Comparison of ENCODE assay signal across 15 mouse cellular contexts in the genomic region with DNA sequence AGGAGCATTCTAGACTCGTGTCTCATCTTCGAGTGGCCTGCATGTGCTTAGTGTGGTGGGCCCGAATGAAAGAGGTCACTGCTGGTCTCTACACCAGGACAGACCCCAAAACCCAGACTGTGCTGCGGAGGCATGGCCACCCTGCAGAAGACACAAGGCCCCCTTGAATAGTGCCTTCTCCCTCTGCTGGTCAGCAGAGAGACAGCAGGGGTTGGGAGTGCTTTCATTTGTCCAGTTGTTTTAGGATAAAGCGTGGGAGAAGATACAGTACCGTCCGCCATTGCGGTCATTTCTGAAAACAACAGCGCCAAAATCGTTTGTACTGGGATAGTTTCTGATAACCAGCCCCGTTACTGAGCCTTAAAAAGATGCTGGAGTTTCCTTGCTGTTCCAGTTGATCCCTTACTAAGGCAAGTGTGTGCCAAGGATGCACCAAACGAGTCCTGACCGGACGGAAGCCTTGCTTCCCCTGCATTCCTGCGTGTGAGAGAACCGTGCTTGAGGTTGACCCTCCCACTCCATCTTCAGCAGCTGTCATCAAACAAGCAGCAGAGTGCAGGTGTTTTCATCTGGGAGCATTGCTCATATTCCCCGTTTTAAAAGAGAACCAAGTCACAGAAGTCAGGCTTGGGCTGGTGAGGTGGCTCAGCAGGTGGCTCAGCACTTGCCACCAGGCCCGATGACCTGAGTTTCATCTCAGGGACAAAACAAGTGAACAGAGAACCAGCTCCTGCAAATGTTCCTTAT. TPM values are rescaled to one million over a fixed set of nuclear protein-coding genes. Genes with fewer than 3 reads are reported as not detected.
DNase-seq lines count a peak whose midpoint lies in the region; ATAC-seq and TF ChIP-seq lines count a peak whose summit lies in the region.
"Had no signal": no experiment of that assay in that cellular context is flagged by ENCODE, and none has a peak within 500 bp of the region (broad histone marks: within the 10 kb centered on the region; RNA-seq: fewer than 3 reads in every experiment).

No protein-coding gene starts in this region.

- TF ChIP-seq CTCF in layer of hippocampus, adult 2 months (conservative IDR thresholded peaks at IDR 0.05): peak; percentile 69
- peak; percentile 20 for TF ChIP-seq CTCF in E14TG2a.4 (conservative IDR thresholded peaks at IDR 0.05; ENCODE audit: low read length)

- H3K27me3 ChIP-seq in E14TG2a.4 (ENCODE audit: insufficient read depth, low read length): peaks cover 24% of the 10 kb centered on the region
- no peaks in the 10 kb centered on the region for H3K27me3 ChIP-seq in intestine, embryonic 15.5 days (replicated peaks)
- H3K27me3 ChIP-seq: limb, embryonic 12.5 days; midbrain, embryonic 13.5 days had no signal

- 81% methylated on average over 18 of the region's 18 CpGs for WGBS in intestine, embryonic 15.5 days

- peak; percentile 45 for DNase-seq in embryo, embryonic 10 days (ENCODE audit: low spot score)
- no peak for DNase-seq in embryo, embryonic 9.5 days (ENCODE audit: extremely low spot score)
- DNase-seq in layer of hippocampus, adult 2 months (ENCODE audit: low spot score in 2 of 2): no peak
- DNase-seq in layer of hippocampus, postnatal 25 days (ENCODE audit: extremely low spot score in 1 of 2, low spot score in 1 of 2): no peak
- no peak for DNase-seq in frontal cortex, adult 2 months (ENCODE audit: extremely low spot score in 1 of 2, low spot score in 1 of 2)
- no peak for DNase-seq in right cerebral cortex, postnatal 10 days (ENCODE audit: low spot score in 2 of 2)
- DNase-seq: B cell, adult 2 months; cerebellum, adult 9-11 months; heart, adult 11 months; thymus, adult 18-20 months had no signal

- H3K4me2 ChIP-seq in intestine, embryonic 15.5 days (replicated peaks): no peak overlapping the region
- H3K4me2 ChIP-seq: limb, embryonic 12.5 days; midbrain, embryonic 13.5 days had no signal

- H3K4me3 ChIP-seq in layer of hippocampus, adult 2 months: no peak overlapping the region
- H3K4me3 ChIP-seq in E14TG2a.4 (replicated peaks; ENCODE audit: low read length): no peak overlapping the region
- H3K4me3 ChIP-seq in intestine, embryonic 15.5 days (replicated peaks): no peak overlapping the region
- H3K4me3 ChIP-seq: limb, embryonic 12.5 days; midbrain, embryonic 13.5 days had no signal

- no peak overlapping the region for H3K27ac ChIP-seq in layer of hippocampus, adult 2 months
- no peak overlapping the region for H3K27ac ChIP-seq in intestine, embryonic 15.5 days
- H3K27ac ChIP-seq: limb, embryonic 12.5 days; midbrain, embryonic 13.5 days had no signal

- no peak overlapping the region for H3K9ac ChIP-seq in intestine, embryonic 15.5 days
- H3K9ac ChIP-seq: limb, embryonic 12.5 days; midbrain, embryonic 13.5 days had no signal

- ATAC-seq in intestine, embryonic 15.5 days: 0 out of 2 replicates have a peak, but pooled peaks have one; percentile 18
- ATAC-seq: hindbrain, embryonic 16.5 days; midbrain, embryonic 13.5 days had no signal

- H3K4me1 ChIP-seq in E14TG2a.4 (replicated peaks; ENCODE audit: low read depth, low read length): 0 out of 2 replicates have a peak, but pooled peaks cover 5% of the 10 kb centered on the region
- H3K4me1 ChIP-seq in intestine, embryonic 15.5 days (replicated peaks): no peaks in the 10 kb centered on the region

- H3K36me3 ChIP-seq in E14TG2a.4 (ENCODE audit: insufficient read depth, low read length): no peaks in the 10 kb centered on the region
- 0 out of 2 replicates have a peak, but pooled peaks cover 3% of the 10 kb centered on the region for H3K36me3 ChIP-seq in intestine, embryonic 15.5 days
- H3K36me3 ChIP-seq: limb, embryonic 12.5 days; midbrain, embryonic 13.5 days had no signal

- no peaks in the 10 kb centered on the region for H3K9me3 ChIP-seq in E14TG2a.4 (ENCODE audit: low read length)
- H3K9me3 ChIP-seq in intestine, embryonic 15.5 days: no peaks in the 10 kb centered on the region
- H3K9me3 ChIP-seq: limb, embryonic 12.5 days; midbrain, embryonic 13.5 days had no signal

RNA-seq across cellular contexts. Expression of a gene that starts 34.8 kb away (rescaled TPM):
- total RNA-seq in layer of hippocampus, adult 2 months (2021): 1 to 10 TPM; 8.9 to 9.2 TPM
- total RNA-seq in layer of hippocampus, postnatal 25 days (2021): 1 to 10 TPM; 9.1 to 9.8 TPM
- polyA plus RNA-seq in intestine, embryonic 15.5 days (2015; fragmentation: Nextera tagmentation; extraction: Ambion mirVana): 89.0 and 93.3 TPM in 2 replicates
- 13.3 and 14.9 TPM in 2 replicates for polyA plus RNA-seq in frontal cortex, adult 2 months (2012; rRNA removed)
